Mouse (Mus musculus) left cerebral cortex, postnatal 10 days (tissue): ENCODE results near the gene Tpp2. TPM values are rescaled to one million over a fixed set of nuclear protein-coding genes. Genes with fewer than 3 reads are reported as not detected.
A peak's percentile ranks its signal among the peaks of the same experiment; 100 is the strongest.
"Not testable (repeated sequence)": the region's sequence is repeated elsewhere in the genome, so short reads cannot be mapped to it uniquely, and the experiment has no call there.

Source experiments
- DNase-seq, 2 experiments: peaks; one replicate each; pipeline ENCODE4 v3.0.0; 2021 to 2022; ENCODE audit warnings: low spot score in 2 of 2, mixed read lengths in 1 of 2; ENCODE audit errors: extremely low spot score in 1 of 2
- intact Hi-C: fragments of 180-260 bp; cut with DNase I; formaldehyde crosslinking; loops from one replicate; pipeline ENCODE4 v1.15.1; 2025
- total RNA-seq, 2 experiments: library from RNA; stranded (reverse); gene quantifications; 2 replicates each; pipeline ENCODE4 v1.2.3; 2021

The Tpp2 gene
- total RNA-seq = 10 to 100 TPM; 62.5 to 62.7 TPM

- intact Hi-C loops = loop anchor here (10.0 kb wide), 1 partner anchor 109 kb away; the partner anchor contains the start of gene Uxs1
- peak; percentile 97 to 98 for DNase-seq
Observed at GRCm38 (mm10) chr1:43933488-43934415, at the start of gene Tpp2. Tpp2 (plus strand) TSS chr1:43933647.

- DNase-seq, intact Hi-C loops: not testable (repeated sequence)
Observed at GRCm38 (mm10) chr1:43888358-43888757, 45.1 kb upstream of the Tpp2 start.

GRCm38 (mm10) chr1:43895742-43896141 is 37.7 kb upstream of the Tpp2 start:
- intact Hi-C loops = loop anchor here (5.0 to 10.0 kb wide), 2 partner anchors 133 to 149 kb away; no protein-coding TSS in a partner anchor
- DNase-seq = no peak

- intact Hi-C loops = loop anchor here (5.0 to 10.0 kb wide), 2 partner anchors 135 to 148 kb away; no protein-coding TSS in a partner anchor
- DNase-seq = no peak
Observed at GRCm38 (mm10) chr1:43897131-43897530, 36.3 kb upstream of the Tpp2 start.

- DNase-seq = no peak
- intact Hi-C loops = loop anchor here (5.0 to 10.0 kb wide), 2 partner anchors 136 to 147 kb away; no protein-coding TSS in a partner anchor
Observed at GRCm38 (mm10) chr1:43897987-43898386, 35.5 kb upstream of the Tpp2 start.

GRCm38 (mm10) chr1:43898991-43899714 is 34.3 kb upstream of the Tpp2 start:
- intact Hi-C loops = loop anchor here (5.0 to 10.0 kb wide), 2 partner anchors 137 to 146 kb away; no protein-coding TSS in a partner anchor
- DNase-seq = peak; percentile 60 to 77

- intact Hi-C loops = no loop called here
- DNase-seq = no peak
Observed at GRCm38 (mm10) chr1:43902417-43902816, 31.0 kb upstream of the Tpp2 start.

- intact Hi-C loops = no loop called here
- DNase-seq = no peak
Observed at GRCm38 (mm10) chr1:43902855-43903254, 30.6 kb upstream of the Tpp2 start.

GRCm38 (mm10) chr1:43915428-43915827 is 18.0 kb upstream of the Tpp2 start:
- DNase-seq = no peak
- intact Hi-C loops = no loop called here

GRCm38 (mm10) chr1:43916854-43917253 is 16.6 kb upstream of the Tpp2 start:
- intact Hi-C loops = no loop called here
- no peak for DNase-seq

GRCm38 (mm10) chr1:43934416-43934810 is 966 bp downstream of the Tpp2 start:
- intact Hi-C loops = loop anchor here (10.0 kb wide), 1 partner anchor 110 kb away; the partner anchor contains the start of gene Uxs1
- DNase-seq = no peak

GRCm38 (mm10) chr1:43939310-43939709 is 5.9 kb downstream of the Tpp2 start:
- DNase-seq = no peak
- intact Hi-C loops = loop anchor here (10.0 kb wide), 1 partner anchor 115 kb away; the partner anchor contains the start of gene Uxs1

GRCm38 (mm10) chr1:43941476-43942217 is 8.2 kb downstream of the Tpp2 start:
- intact Hi-C loops = no loop called here
- no peak for DNase-seq

- intact Hi-C loops = no loop called here
- DNase-seq = no peak
Observed at GRCm38 (mm10) chr1:43942814-43943213, 9.4 kb downstream of the Tpp2 start.

GRCm38 (mm10) chr1:43953679-43954078 is 20.2 kb downstream of the Tpp2 start:
- DNase-seq = no peak
- intact Hi-C loops = no loop called here

GRCm38 (mm10) chr1:43964381-43964780 is 30.9 kb downstream of the Tpp2 start:
- DNase-seq = no peak
- intact Hi-C loops = loop anchor here (5.0 to 10.0 kb wide), 2 partner anchors 43 to 200 kb away; no protein-coding TSS in a partner anchor

- no peak for DNase-seq
- intact Hi-C loops = loop anchor here (10.0 kb wide), 1 partner anchor 202 kb away; no protein-coding TSS in a partner anchor
Observed at GRCm38 (mm10) chr1:43966756-43967155, 33.3 kb downstream of the Tpp2 start.

- DNase-seq = no peak
- intact Hi-C loops = loop anchor here (10.0 kb wide), 1 partner anchor 205 kb away; no protein-coding TSS in a partner anchor
Observed at GRCm38 (mm10) chr1:43969361-43969760, 35.9 kb downstream of the Tpp2 start.
